Mouse (Mus musculus): ENCODE measurements around the gene Ccr4.
"Not testable (repeated sequence)": the region's sequence is repeated elsewhere in the genome, so short reads cannot be mapped to it uniquely, and the experiment has no call there.

Ccr4 gene

DNA sequence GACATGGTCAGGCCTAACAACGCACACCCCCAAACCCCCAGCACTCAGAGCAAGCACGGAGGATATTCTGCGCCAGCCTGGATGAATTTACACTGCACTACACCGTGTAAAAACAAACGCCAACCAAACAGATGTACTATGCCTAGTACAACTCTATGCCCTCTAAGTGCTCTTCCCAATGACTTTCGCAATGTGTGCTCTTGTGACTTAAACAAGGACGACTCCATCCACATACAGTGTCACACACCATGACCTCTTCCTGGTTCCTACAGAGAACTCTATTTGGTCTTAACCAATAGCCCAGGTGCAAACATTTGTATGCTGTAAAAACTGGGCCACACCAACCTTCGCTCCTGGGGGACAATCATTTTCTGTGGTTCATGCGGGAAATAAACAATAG, 17.8 kb upstream of the Ccr4 start:
- in situ Hi-C loops (cut with MboI, MseI) = no loop called here

DNA sequence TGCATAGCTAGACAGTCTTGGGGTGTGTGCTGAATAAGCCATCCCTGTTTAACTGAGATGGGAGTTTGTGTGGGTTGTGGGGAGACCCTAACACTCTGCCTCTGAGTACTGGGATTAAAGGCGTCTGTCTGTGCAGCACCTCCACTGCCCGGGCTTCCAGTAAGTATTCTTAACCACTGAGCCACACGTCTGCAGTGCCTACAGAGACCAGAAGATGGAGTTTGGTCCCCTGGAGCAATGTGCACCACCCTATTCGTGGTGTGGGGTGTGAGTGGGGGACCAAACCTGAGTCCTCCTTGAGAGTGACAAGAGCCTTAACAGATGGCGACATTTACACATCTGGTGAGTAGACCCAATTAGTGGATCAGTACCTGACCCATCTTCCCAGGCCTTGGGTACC, 17.3 kb upstream of the Ccr4 start:
- in situ Hi-C loops (cut with MboI, MseI) = no loop called here

DNA sequence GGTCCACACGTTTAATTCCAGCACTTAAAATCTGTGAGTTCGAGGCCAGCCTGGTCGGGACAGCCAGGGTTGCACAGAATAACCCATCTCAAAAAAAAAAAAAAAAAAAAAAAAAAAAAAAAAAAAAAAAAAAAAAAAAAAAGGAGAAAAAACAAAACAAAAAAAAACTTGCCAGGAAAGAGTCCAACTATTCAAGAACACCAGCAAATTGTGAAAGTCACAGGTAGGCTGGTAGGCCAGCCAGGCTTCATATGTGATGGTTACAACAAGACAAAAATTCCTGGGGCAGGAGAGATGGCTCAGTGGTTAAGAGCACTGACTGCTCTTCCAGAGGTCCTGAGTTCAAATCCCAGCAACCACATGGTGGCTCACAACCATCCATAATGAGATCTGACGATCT, 15.8 kb upstream of the Ccr4 start:
- in situ Hi-C loops (cut with MboI, MseI) = not testable (repeated sequence)

DNA sequence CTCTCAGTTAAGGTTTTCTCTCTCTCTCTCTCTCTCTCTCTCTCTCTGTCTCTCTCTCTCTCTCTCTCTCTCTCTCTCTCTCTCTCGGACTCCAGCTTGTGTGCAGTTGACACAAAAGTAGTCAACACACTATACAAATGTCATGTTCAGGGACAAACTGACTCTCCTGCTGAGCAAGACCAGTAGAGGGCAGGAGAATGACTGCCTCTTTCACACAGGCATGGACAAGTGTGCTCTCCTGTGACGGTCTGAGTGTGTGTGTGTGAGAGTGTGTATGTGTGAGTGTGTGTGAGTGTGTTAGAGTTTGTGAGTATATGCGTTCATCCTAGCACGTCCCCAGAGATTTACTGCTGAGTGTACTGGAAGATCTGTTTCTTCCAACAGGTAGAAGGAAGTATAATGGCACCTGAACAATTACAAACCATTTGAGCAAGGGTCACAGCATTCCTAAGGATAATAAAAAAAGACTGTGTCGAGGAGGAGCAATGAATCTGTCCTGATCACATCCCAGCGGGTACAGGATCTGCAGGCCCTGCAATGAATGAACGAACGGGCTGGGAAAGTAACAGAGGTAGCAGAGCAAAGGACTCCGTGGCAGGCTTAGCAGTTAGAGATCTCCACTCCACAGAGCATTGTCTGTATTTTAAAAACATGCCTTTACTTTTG, 14.2 kb upstream of the Ccr4 start:
- in situ Hi-C loops (cut with MboI, MseI) = no loop called here

DNA sequence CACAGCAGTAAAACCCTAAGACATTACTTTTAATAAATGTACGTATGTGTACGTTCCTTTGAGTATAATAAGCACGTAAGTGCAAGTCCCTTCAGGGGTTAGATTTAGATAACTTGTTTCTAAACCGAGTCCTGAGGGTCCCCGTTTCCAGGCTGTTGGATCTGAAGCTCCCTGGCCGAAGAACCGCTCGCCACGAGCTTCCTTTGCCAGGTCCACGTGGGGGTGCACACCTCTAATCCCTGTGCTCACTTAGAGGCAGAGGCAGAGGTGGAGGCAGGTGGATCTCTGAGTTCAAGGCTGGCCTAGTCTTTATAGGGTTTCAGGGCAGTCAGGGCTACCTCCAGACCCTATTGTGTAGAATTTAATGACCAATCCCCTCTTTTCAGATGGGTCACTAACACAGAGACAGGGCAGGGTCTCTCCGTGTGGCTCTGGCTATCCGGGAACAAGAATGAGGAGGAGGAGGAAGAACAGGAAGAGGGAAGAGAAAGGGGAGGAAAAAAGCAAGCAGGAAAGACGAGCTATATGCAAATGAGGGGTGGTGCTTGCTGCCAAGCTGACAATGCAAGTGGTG, 13.3 kb upstream of the Ccr4 start:
- in situ Hi-C loops (cut with MboI, MseI) = no loop called here

DNA sequence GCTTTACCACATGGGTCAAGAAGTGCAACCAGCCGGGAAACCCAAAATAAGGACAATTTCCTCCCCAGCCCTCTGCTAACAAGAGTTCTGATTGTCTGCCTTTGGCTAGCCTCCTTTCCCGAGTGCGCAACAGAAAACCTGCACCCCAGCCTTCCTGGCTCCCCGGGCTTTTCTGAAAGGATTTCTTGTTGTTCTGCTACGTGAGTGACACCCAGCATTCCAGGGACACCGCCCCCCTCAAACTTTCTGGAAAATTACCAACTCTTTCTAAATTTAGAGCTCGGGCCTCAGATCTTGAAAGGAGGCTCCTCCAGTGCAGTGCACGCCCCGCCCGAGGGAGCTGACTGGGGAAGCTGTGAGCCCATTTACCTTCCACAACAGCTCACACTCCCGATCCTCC, 10.6 kb upstream of the Ccr4 start, which contains the start of gene C130032M10Rik:
C130032M10Rik (plus strand) TSS at position 334 of the 400 bp plus-strand sequence.
- in situ Hi-C loops (cut with MboI, MseI) = no loop called here

DNA sequence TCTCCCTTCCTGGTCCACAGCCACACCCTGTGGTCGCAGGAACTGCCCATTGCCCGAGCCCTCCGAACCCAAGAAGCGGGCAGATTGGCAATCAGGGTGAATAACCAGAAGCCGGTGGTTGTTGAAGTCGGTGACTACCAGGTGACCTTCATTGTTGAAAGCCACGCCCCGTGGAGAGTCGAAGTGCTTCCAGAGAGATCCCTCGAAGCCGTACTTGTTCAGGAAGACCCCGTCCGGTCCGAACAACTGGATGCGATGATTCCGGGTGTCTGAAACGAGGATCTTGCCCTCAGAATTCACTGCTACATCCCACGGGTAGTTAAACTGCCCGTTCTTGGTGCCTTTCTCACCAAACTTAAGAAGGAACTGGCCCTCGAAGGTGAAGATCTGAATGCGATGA, 8.1 kb upstream of the Ccr4 start:
- in situ Hi-C loops (cut with MboI, MseI) = no loop called here

DNA sequence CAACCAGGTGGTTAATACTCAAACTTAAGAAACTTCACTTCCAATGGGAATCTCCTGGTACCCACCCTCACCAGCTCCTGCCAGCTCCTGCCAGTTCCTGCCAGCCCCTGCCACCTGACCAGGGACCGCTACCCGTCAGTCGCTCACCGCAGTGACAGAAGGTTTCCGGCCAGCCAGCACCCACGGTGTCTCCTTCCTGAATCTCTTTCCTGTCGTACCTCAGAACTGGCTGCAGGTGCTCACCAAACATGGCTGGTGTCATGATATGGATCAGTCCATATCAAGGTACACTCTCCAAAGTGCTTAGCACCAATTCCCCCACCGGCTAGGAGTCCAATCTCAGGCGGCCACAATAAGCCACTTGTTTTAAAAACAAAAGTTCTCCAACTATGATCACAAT, 5.1 kb upstream of the Ccr4 start:
- in situ Hi-C loops (cut with MboI, MseI) = no loop called here

DNA sequence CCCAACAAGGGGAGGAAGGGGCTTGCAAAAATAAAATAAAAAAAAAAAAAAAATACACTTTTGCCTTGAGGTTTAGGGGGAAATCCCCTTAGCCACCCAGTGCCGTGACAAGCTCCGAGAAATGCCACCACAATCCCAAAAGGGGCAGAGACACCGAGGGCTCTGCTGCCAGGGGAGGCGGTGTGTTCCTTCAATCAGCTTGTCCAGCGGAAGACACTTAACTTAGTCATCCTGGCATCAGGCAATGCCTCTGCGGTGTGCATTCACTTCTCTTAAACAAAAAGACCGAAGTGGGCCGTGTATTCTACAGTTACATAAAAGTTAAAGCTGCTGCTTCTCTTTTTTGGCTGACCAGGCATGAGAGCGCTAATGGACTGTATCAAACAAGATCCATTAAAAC, 2.7 kb upstream of the Ccr4 start:
- in situ Hi-C loops (cut with MboI, MseI) = no loop called here

DNA sequence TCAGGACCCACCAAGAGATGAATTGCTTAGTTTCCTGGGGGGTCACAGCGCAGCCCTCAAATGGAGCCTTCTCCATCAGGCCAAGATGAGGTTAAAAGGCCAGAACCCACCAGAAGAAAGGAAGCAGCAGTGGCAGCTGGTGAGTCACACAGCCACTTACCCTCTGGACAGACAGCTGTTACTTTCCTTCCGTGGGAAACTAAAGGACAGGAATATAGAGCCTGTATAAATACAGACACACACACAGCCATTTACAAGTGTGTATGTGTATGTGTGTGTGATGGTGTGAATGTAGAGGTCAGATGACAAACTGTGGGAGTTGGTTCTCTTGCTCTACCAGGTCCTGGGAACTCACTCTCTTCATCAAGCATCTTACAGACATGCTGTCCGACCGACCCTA, 1.8 kb upstream of the Ccr4 start:
- in situ Hi-C loops (cut with MboI, MseI) = no loop called here

DNA sequence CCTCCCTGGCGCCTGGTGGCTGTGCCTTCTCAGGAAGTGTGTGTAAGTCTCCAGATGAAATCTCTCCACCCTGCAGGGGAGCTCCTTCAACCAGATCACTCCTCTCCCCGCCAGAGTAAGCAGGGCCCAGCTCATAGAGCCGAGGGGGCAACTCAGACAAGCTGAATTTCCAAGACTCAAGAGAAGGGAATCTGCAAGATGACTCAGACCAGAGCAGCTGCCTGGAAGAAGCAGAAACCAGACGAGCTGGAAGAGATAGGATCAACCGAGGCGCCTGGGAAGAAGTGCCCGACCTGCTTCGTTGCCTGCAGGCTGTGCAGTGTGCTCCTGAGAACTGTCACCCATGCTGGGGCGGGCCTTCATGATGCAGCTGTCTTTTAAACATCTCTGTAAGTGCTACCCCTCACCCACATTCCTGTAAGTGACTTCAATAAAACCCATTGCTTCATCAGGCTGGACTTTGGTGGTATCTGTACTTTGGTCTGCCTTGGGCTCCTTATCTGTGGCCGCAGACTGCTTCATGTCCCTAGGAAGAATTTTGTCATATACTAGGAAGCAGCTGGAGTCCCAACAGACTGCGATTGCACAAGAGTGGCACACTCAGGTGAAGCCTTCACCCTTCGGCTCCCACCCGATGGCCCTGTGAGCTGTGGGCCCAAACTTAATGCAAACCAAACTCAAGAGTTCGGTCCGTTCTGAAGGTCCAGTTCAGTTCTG, 1.8 kb downstream of the Ccr4 start:
- in situ Hi-C loops (cut with MboI, MseI) = loop anchor here (5.0 kb wide), 1 partner anchor 79 kb away; no protein-coding TSS in a partner anchor

DNA sequence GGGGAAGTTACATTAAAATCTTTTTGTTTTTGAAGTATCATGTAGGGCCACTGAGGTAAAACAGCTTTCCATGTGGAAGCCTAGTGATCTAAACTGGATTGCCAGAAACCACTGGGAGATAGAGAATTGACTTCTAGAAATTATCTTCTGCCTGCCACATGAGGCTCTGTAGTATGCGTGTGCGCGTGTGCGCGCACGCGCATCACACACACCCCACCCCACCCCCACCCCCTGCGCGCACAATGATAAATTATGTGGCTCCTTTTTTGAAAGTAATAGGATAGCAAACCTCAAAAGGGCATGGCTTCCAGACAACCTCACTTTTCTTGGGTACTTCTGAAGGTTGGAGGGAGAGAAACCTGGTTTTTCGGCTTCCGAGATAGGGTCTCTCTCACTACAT, 2.8 kb downstream of the Ccr4 start:
- in situ Hi-C loops (cut with MboI, MseI) = loop anchor here (5.0 kb wide), 1 partner anchor 80 kb away; no protein-coding TSS in a partner anchor

DNA sequence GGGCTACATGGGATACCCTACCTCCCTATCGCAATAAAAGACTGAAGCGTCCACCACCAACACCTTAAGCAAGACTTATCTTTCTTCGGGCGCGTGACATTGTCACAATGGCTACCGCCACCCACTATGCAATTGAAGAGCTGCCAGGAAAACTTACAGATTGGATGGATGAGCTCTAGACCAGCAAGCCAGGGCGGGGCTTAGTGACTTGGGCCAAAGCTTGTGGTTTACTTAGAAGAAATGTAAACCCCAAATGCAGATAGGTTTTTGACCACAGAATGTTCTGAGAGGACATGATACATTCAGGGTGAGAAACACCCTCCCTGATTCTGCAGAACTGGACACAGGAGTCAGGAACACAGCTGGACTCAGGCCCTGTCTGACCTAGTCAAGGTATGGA, 3.6 kb downstream of the Ccr4 start:
- in situ Hi-C loops (cut with MboI, MseI) = loop anchor here (5.0 kb wide), 1 partner anchor 81 kb away; no protein-coding TSS in a partner anchor

DNA sequence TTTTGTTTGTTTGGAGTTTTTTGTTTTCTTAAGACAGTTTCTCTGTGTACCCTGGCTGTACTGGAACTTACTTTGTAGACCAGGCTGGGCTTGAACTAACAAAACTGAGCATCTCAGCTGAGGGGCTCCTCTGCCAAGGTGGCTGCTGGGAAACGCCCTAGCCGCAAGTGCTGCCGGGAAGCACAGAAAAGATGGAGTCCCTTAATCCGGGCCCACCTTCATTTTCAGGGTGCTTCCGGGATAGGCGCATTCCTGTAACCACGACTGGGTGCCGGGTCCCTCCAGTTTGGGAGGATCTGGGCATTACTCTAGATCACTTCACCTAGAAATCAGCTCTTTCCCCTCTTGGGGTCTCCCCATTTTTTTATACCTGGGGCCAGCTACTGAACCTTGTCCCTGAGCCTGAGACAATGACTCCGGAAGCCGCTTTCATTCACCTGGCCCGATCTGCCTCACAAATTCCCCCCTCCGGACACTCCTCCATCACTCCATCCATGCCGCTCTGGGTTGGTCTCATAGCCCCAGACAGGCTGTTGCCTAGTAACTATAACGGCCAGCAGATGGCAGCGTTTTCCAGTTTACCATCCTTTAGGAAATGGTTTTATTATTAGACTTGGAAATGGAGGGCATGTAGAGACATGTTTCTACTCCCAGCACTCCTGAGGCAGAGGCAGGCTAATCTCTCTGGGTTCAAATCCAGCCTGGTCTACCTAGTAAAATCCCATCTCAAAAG, 4.8 kb downstream of the Ccr4 start:
- in situ Hi-C loops (cut with MboI, MseI) = loop anchor here (5.0 kb wide), 2 partner anchors 82 to 83 kb away; no protein-coding TSS in a partner anchor

DNA sequence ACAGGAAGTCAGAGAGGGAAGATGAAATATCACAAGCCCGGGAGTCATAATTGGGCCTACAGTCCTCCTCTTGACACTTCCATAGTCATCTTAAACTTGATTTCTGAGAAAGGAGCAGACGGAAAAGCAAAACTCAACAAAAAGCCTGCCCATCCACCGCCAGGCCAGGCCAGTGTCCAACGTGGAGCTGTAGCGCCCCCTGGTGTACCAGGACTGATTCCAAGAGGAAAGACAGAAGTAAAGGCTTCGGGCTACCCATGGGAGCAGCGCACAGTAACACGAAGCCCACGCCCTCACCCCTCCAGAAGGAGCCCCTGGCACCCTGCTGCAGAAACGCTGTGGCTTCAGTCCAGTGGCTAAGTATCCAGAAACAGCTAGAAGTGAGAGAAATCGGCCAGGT, 6.5 kb downstream of the Ccr4 start:
- in situ Hi-C loops (cut with MboI, MseI) = loop anchor here (5.0 kb wide), 1 partner anchor 81 kb away; no protein-coding TSS in a partner anchor

DNA sequence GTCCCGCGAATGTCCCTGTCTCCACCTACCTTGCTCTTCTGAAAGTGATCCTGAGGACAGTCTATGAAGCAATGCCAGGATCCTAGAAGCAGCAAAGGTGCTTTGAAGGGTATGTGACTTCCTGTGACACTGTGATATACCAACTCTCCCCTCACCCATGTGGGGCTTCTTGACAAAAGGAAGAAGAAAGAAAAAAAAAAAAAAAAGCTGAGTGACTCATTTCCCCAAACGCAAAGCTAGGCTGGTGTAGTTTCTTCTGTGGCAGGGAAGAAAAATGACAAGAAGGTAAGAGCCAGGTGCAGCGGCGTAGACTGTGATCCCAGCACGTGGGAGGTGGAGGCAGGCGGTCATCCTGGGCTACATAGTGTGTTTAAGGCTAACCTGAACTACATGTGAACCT, 8.2 kb downstream of the Ccr4 start:
- in situ Hi-C loops (cut with MboI, MseI) = loop anchor here (5.0 kb wide), 1 partner anchor 79 kb away; no protein-coding TSS in a partner anchor

DNA sequence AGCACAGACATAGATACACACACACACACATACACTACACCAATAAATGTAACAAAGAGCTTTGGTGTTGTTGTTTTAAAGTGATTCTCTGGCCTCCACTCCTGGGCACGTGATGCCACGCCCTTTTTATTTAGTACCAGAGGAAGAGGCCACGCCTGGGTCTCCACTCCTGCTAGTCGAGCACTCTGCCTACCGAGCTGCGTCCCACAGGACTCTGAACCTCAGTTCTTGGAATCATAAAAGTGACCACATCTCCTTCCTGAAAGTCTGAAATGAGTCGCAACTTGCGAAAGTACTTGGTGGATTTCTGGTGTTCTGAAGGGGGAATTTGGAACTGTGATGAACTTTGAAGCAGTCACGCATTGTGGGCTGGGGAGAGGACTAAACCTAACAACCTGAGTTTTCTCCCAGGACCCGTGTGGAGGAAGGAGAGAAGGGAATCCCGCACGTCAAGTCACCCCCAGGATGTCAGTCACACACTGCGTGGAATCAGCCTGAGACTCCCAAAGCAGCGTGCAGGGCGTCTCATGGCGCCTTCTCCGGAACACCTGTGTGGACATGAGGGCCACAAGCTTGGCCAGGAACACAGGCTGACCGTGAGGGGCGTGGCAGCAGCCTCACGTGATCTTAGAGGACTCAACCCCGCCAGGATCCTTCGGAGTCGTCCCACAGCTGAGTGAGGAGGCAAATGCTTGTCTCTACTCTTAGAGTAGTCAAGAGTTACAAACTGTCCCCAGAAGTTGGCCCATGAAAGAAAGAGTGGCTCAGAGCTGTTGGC, 17.0 kb downstream of the Ccr4 start:
- in situ Hi-C loops (cut with MboI, MseI) = no loop called here

DNA sequence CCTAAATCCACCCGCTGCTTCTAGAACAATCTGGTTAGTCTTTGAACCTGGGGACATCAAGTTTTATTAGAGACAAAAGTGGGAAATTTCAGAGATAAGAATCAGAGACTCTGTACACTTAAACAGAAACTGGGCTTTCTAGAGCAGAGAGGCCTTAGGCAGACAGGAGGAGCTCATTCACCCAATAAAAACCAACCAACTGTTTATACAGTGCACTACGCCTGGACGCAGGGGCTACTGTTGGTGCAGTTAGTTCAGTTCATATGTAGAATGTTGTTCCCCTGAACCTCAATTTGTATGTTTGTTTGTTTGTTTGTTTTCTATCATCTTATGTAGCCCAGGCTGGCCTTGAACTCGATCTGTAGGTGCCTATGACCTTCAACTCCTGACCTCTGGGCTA, 17.9 kb downstream of the Ccr4 start:
- in situ Hi-C loops (cut with MboI, MseI) = no loop called here

DNA sequence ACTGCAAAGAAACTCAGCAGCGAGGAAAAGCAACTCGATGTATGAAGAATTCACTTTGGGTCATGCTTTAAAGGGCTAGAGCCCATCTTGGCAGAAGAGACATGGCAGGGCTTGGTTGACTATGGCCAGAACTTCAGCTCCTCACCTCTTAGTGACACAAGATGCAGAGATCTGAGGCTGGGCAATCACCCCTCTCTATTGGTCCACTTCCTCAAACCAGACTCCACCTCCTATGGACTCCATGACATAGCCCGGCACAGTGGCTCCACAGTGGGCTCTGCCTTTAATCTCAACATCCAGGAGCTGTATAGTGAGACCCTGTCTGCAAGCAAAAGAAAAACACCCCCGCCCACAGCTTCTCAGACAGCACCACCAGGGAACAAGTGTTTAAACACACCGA, 19.9 kb downstream of the Ccr4 start:
- in situ Hi-C loops (cut with MboI, MseI) = no loop called here

DNA sequence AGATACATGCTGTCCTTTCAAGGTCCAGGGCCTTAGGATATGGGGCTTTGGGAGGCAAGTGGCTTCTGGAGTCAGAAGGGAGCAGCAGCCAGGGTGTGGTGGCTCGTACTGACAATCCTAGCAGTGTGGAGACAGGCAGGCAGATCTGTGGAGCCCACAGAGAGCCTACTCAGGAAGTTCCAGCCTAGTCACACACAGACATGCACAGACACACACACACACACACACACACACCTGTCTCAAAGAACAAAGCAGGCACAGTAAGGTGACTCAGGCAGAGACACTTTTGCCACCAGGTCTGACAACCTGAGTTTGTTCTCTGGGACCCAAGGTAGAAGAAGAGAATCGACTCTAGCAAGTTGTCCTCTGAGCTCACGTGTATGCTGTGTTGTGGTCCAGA, 23.8 kb downstream of the Ccr4 start:
- in situ Hi-C loops (cut with MboI, MseI) = no loop called here

DNA sequence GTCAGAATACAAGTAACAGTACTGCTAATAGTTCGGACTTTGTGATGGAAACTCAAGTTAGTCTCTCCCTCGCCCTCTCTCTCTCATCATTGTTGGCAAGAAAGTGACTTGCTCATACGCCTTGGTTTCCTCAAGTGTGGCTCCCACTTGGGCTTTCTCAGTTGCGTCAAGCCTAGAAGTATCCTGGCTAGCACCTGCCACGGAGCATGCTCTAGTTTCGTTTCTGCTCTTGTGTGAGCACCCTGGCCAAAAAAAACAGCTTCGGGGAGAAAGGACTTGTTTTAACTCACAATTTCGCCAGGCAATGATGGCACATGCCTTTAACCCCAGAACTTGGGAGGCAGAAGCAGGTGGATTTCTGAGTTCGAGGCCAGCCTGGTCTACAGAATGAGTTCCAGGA, 27.7 kb downstream of the Ccr4 start:
- in situ Hi-C loops (cut with MboI, MseI) = no loop called here
